Mouse (Mus musculus) small intestine, adult 2 months (tissue): ENCODE results near the gene Spats2.

Experiments used
- CTCF ChIP-seq: fragments of 200-500 bp; IDR thresholded peaks from 2 replicates; pipeline ENCODE4 v1.5.1; 2012; ENCODE audit warnings: low read depth, mild to moderate bottlenecking, control low read depth, inconsistent platforms, low read length, moderate library complexity, mixed read lengths; ENCODE audit not compliant: insufficient replicate concordance, insufficient read length; ENCODE audit errors: extremely low read depth
- POLR2A ChIP-seq: fragments of 200-500 bp; IDR thresholded peaks from 2 replicates; pipeline ENCODE4 v1.6.1; 2012; ENCODE audit warnings: low read depth, mild to moderate bottlenecking, control low read depth, inconsistent platforms, low read length, moderate library complexity

DNA sequence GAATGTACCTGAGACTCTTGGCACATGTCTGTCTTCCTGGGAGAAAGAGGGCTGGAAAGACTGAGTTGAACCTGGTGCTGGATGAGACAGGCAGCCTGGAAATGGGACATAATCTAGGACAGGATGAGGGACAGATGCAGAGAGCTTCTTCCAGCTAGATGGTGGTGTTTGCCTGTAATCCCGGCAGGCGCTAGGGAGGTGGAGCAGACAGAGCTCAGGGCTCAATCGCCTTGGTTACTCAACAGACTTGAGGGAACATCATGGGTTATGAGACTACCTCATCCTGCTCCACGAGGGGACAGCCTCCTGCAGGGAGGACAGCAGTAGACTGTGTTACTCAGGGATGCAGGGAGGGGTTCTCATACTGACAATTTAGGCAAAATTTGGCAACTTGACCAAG is 115.5 kb downstream of the Spats2 start:
- no peak for TF ChIP-seq CTCF
- TF ChIP-seq POLR2A = no peak
